Mouse (Mus musculus) limb, embryonic 14.5 days (tissue): Measurements from ENCODE around the gene Tjp1. TPM values are rescaled to one million over a fixed set of nuclear protein-coding genes. Genes with fewer than 3 reads are reported as not detected.

ENCODE experiments used
- ATAC-seq: fragments of 200-750 bp; cut with Nextera tagmentation; 2 replicates; pipeline ENCODE4 v1.8.0; 2017; ENCODE audit warnings: low read depth, moderate number of reproducible peaks, moderate TSS enrichment; ENCODE audit not compliant: low FRiP score
- DNase-seq: peaks from one replicate; pipeline ENCODE4 v3.0.0-alpha.2; 2015; ENCODE audit warnings: low spot score
- H3K27ac ChIP-seq: fragments of 300-500 bp; sonication (generic); replicated peaks from 2 replicates; pipeline ENCODE4 v1.5.1; 2014; ENCODE audit warnings: low read depth, mild to moderate bottlenecking, low read length, moderate library complexity, mixed read lengths
- H3K27me3 ChIP-seq: fragments of 300-500 bp; sonication (generic); 2 replicates; pipeline ENCODE4 v1.6.1; 2014; ENCODE audit warnings: low read length, mixed read lengths; ENCODE audit not compliant: control insufficient read depth, insufficient read depth
- H3K36me3 ChIP-seq: fragments of 300-500 bp; sonication (generic); 2 replicates; pipeline ENCODE4 v1.6.1; 2014; ENCODE audit warnings: mild to moderate bottlenecking, low read length, moderate library complexity, mixed read lengths; ENCODE audit not compliant: control insufficient read depth, insufficient read depth
- H3K4me1 ChIP-seq: fragments of 300-500 bp; sonication (generic); 2 replicates; pipeline ENCODE4 v1.6.1; 2014; ENCODE audit warnings: antibody characterized with exemption, low read length, mixed read lengths; ENCODE audit not compliant: control insufficient read depth, insufficient read depth
- H3K4me2 ChIP-seq: fragments of 300-500 bp; sonication (generic); replicated peaks from 2 replicates; pipeline ENCODE4 v1.6.1; 2014; ENCODE audit warnings: low read depth, mild to moderate bottlenecking, low read length, moderate library complexity; ENCODE audit not compliant: severe bottlenecking
- H3K4me3 ChIP-seq: fragments of 300-500 bp; sonication (generic); replicated peaks from 2 replicates; pipeline ENCODE4 v1.5.1; 2014; ENCODE audit warnings: low read length
- H3K9ac ChIP-seq: fragments of 300-500 bp; sonication (generic); 2 replicates; pipeline ENCODE4 v1.6.1; 2014; ENCODE audit warnings: mild to moderate bottlenecking, low read depth, low read length, moderate library complexity; ENCODE audit not compliant: severe bottlenecking
- H3K9me3 ChIP-seq: fragments of 300-500 bp; sonication (generic); 2 replicates; pipeline ENCODE4 v1.6.1; 2016; ENCODE audit warnings: low read length; ENCODE audit not compliant: control insufficient read depth
- POLR2A ChIP-seq: fragments of 200-500 bp; IDR thresholded peaks from 2 replicates; pipeline ENCODE4 v1.8.0; 2012; ENCODE audit warnings: inconsistent platforms, mild to moderate bottlenecking, moderate library complexity, borderline replicate concordance; ENCODE audit not compliant: insufficient read depth, insufficient read length; ENCODE audit errors: extremely low read depth
- WGBS: fragments of 180-500 bp; shearing (Covaris S2); extraction: QIAGEN DNeasy Blood & Tissue Kit; methylation state at CpG from one replicate; pipeline ENCODE4 v1.1.7; 2014; 5-methylcytosine and 5-hydroxymethylcytosine counted together
- polyA plus RNA-seq, 2 experiments: library from polyadenylated mRNA; depleted of rRNA in 1 of 2; stranded (reverse) in 1 of 2; unstranded in 1 of 2; fragments of >200 nt; fragmentation: Nextera tagmentation in 1 of 2; extraction: Ambion mirVana in 1 of 2; gene quantifications; 2 replicates each; pipeline versions ENCODE4 v1.2.1 to v1.2.3; 2012 to 2014

The Tjp1 gene
- polyA plus RNA-seq, 2 experiments, result 17.9 to 37.2 TPM

DNA sequence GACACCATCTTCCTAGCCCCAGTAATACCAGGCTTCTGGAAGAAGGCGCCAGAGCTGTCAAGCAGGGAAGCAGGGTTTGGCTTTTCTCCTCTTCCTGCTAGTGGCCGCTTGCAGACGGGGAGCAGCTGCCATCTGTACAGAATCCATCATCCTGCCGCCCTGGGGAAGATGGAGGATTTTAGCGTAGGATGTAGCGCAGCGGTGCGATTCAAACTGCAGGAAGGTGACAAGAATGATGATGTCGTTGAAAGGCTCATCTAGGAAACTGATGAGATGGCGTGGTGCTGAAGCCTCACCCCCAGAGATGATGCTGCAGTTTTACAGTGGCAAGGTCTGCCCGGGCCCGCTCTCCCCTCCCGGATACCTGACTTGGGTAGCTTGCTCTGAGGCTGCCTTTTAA is 248.3 kb downstream of the Tjp1 start:
- no peak overlapping the region for H3K9ac ChIP-seq
- no peaks in the 10 kb centered on the region for H3K4me1 ChIP-seq
- no peaks in the 10 kb centered on the region for H3K27me3 ChIP-seq
- ATAC-seq, result no peak
- H3K4me2 ChIP-seq, result no peak overlapping the region
- H3K9me3 ChIP-seq, result no peaks in the 10 kb centered on the region
- no peak overlapping the region for H3K27ac ChIP-seq
- no peak overlapping the region for H3K4me3 ChIP-seq
- H3K36me3 ChIP-seq, result no peaks in the 10 kb centered on the region
- DNase-seq, result no peak
- no peak for TF ChIP-seq POLR2A
- 70% methylated on average over 13 of the region's 13 CpGs for WGBS

- WGBS, result 79% methylated on average over 4 of the region's 4 CpGs
- Histone ChIP-seq H3K9me3 (no peaks in the 10 kb centered on the region), H3K27ac (no peak overlapping the region), H3K27me3 (no peaks in the 10 kb centered on the region), H3K4me3 (no peak overlapping the region), H3K36me3 (no peaks in the 10 kb centered on the region), H3K4me2 (no peak overlapping the region), H3K9ac (no peak overlapping the region), H3K4me1 (no peaks in the 10 kb centered on the region)
- DNase-seq (no peak), ATAC-seq (no peak)
- no peak for TF ChIP-seq POLR2A
Observed at GRCm38 (mm10) chr7:65275761-65276160, 251.8 kb downstream of the Tjp1 start.

- WGBS, result 72% methylated on average over 5 of the region's 5 CpGs
- Histone ChIP-seq H3K9ac (no peak overlapping the region), H3K4me2 (no peak overlapping the region), H3K4me3 (no peak overlapping the region), H3K9me3 (no peaks in the 10 kb centered on the region), H3K36me3 (no peaks in the 10 kb centered on the region), H3K27me3 (no peaks in the 10 kb centered on the region), H3K4me1 (no peaks in the 10 kb centered on the region), H3K27ac (no peak overlapping the region)
- TF ChIP-seq POLR2A, result no peak
- DNase-seq (peak; percentile 28), ATAC-seq (no peak)
Observed at GRCm38 (mm10) chr7:65274216-65274615, 253.4 kb downstream of the Tjp1 start.

GRCm38 (mm10) chr7:65249656-65250055 is 277.9 kb downstream of the Tjp1 start:
- Histone ChIP-seq H3K4me3 (no peak overlapping the region), H3K4me1 (no peaks in the 10 kb centered on the region), H3K9me3 (0 out of 2 replicates have a peak, but pooled peaks cover 3% of the 10 kb centered on the region), H3K9ac (no peak overlapping the region), H3K27ac (no peak overlapping the region), H3K27me3 (no peaks in the 10 kb centered on the region), H3K36me3 (no peaks in the 10 kb centered on the region), H3K4me2 (no peak overlapping the region)
- no peak for TF ChIP-seq POLR2A
- 0 out of 2 replicates have a peak, but pooled peaks have one; percentile 30 for ATAC-seq
- DNase-seq, result peak; percentile 74
- whole genome bisulfite sequencing, result 64% methylated on average over 8 of the region's 8 CpGs

Other genes starting within 250 kb of the Tjp1 start
- 6.7 and 7.8 TPM in 2 replicates for gene Tarsl2, start 117.1 kb upstream of the Tjp1 start, polyA plus RNA-seq (2012; rRNA removed)
- 11.0 and 12.0 TPM in 2 replicates for gene Tarsl2, start 117.1 kb upstream of the Tjp1 start, polyA plus RNA-seq (2014; fragmentation: Nextera tagmentation; extraction: Ambion mirVana)
- gene Tm2d3, start 163.4 kb upstream of the Tjp1 start, polyA plus RNA-seq (2012; rRNA removed), result 119 and 163 TPM in 2 replicates
- gene Tm2d3, start 163.4 kb upstream of the Tjp1 start, polyA plus RNA-seq (2014; fragmentation: Nextera tagmentation; extraction: Ambion mirVana), result 92.9 and 93.5 TPM in 2 replicates